Mouse (Mus musculus) small intestine, adult 2 months (tissue): ENCODE measurements around the gene Haghl.

Source experiments
- CTCF ChIP-seq: fragments of 200-500 bp; IDR thresholded peaks from 2 replicates; pipeline ENCODE4 v1.5.1; 2012; ENCODE audit warnings: low read depth, mild to moderate bottlenecking, control low read depth, inconsistent platforms, low read length, moderate library complexity, mixed read lengths; ENCODE audit not compliant: insufficient replicate concordance, insufficient read length; ENCODE audit errors: extremely low read depth
- POLR2A ChIP-seq: fragments of 200-500 bp; IDR thresholded peaks from 2 replicates; pipeline ENCODE4 v1.6.1; 2012; ENCODE audit warnings: low read depth, mild to moderate bottlenecking, control low read depth, inconsistent platforms, low read length, moderate library complexity

DNA sequence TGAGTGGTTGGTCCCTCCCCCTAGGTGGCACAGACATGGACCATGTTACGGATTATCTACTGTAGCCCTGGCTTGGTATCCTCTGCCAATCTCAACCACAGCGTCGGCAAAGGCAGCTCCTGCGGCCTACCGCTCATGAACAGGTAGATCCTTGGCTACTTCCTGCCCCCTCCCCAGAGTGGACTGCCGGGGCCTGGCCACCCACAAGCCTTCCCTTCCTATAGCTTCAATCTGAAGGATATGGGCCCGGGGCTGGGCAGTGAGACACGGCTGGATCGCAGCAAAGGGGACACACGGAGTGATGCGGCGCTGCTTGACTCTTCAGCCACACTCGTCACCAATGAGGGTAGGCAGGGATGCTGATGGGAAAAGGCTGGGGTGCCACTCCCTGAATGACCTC, 41.5 kb upstream of the Haghl start:
- TF ChIP-seq POLR2A (no peak), CTCF (no peak)
